Mouse (Mus musculus): Measurements from ENCODE around the gene Rab30.

The Rab30 gene

GRCm38 (mm10) chr7:92802158-92802557 is 60.8 kb downstream of the Rab30 start:
- DNase-seq: no peak

GRCm38 (mm10) chr7:92803191-92803590 is 61.8 kb downstream of the Rab30 start:
- no peak for DNase-seq

- DNase-seq: peak; percentile 56
These were observed 63.7 kb downstream of the Rab30 start for GRCm38 (mm10) chr7:92804919-92805668.

DNA sequence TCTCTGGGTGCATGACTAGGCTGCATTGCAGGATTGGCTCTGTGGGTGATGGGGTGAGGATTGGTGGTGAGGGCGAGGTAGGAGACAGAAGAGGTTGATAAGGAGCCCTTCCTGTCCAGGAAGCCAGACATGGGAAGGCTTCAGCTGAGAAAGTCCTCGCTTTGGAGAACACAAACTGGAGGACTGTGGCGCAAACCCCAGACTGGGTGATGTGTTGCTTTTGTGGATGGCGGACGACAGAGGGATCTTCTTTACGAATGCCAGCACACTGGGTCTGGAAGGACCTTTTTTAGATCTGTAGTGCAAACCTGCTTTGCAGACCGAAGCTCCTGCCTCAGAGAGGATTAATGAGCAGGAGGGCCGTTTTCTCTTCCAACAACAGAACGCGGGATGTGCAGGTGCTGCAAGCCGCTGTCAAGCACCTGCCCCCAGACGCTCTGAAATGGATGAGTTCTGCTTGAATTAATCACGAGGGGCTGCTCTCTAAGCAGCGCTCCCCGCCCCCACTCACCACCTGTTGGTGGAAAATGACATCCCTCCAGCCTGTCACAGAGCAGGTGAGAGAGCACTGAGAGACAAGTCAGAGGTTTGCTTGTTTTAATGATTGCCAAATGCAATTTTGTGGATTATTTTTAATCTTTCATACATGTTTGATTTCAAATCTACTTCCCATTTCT is 65.2 kb downstream of the Rab30 start:
- DNase-seq: peak; percentile 71

DNA sequence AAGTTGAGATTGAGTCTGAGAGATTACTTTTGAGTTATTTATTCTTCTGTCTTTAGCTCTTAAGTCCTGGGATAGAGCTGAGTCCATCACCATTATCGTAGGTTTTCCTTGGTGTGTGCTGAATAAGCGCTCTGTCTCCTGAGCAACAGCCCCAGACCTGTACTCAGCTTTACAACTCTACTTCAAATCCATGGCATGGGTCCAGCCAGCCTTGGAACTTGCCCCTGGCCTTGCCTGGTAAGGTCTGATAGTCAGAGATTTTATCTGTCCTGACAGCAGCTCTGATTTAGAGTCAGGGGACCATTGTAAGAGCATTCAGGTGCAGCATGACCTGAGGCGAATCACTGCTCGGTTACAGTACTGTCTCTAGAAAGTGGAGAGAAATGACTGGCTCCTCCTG is 66.1 kb downstream of the Rab30 start:
- peak; percentile 79 for DNase-seq

GRCm38 (mm10) chr7:92811667-92812279 is 70.4 kb downstream of the Rab30 start:
- peak; percentile 4 for DNase-seq

GRCm38 (mm10) chr7:92817242-92817641 is 75.8 kb downstream of the Rab30 start:
- DNase-seq: peak; percentile 78

DNA sequence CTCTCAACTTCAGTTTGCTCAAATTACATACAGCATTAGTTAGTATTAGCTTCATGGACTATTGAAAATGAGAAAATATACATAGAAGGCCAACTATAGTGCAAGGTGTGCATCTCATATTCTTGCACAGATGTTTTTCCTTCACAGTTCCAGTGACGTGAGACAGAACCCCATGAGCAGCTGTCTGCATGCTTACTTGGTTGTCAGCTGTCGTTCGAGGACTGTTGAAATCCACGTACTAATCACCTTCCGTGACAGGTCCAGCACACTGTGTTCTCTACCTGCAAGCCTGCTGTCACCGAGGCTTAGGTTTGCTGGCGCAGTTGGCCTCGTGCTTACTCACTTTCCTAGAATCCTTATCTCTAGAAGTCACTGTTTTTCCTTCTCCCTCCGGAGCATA is 76.5 kb downstream of the Rab30 start:
- peak; percentile 85 for DNase-seq

DNA sequence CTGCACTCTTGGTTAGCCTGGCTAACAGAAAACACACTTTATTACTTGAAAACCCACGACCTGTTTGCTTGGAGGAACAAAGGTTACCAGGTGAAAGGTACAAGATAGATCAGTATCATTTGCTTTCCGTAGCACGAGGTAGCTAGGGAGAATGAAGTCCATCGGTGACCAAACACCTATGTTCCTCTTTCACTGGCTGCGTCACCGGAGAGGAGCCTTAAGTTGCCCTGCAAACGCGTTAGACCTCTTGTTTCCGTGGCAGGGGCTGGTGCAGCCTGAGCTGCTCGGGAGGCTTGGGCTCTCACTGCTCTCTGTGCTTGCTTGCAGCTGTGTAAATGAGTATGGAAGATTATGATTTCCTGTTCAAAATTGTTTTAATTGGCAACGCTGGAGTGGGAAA is 78.3 kb downstream of the Rab30 start:
- peak; percentile 89 for DNase-seq

DNA sequence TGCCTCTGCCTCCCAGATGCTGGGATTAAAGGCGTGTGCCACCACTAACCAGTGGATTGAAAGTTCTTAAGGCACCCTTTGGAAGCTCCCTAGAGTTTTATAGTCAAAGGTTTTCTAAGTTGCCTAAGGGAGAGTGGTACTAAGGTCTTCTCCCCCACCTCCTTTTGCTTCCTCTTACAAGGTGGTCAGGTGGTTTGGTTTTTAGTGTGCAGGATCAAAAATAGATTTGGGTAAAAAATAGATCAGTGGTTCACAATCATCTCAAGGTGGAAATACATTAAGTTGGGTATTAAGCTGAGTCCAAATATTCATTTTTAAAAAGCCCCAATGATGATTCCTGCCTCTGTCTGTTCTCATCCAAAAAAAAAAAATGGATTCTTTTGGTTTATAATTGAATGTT is 79.0 kb downstream of the Rab30 start:
- DNase-seq: peak; percentile 27

DNA sequence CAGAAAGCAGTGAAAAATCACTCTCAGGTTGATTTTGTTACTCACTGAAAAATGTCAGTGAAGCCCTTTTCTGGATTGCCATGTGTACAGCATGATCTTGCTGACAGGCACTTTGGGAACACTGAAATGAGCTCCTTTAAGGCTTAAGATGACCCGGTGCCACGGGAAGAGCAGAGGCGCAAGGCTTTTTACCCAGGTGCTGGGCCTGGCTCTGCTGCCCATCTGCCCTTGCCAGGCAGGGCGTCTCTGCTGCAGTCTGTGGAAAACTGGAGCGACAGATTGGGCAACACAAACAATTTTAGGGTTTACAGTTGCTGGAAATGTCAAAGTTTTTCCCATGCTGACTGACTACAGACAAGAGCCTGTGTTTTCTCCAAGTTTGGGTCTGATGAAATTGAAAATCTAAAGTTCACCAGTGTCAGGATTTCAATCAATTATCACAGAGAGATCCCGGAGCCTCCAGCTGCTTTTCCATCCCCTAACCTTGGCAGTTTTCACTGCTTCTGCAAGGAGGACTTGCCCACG is 79.6 kb downstream of the Rab30 start:
- peak; percentile 70 for DNase-seq

GRCm38 (mm10) chr7:92821871-92822270 is 80.5 kb downstream of the Rab30 start:
- peak; percentile 19 for DNase-seq

DNA sequence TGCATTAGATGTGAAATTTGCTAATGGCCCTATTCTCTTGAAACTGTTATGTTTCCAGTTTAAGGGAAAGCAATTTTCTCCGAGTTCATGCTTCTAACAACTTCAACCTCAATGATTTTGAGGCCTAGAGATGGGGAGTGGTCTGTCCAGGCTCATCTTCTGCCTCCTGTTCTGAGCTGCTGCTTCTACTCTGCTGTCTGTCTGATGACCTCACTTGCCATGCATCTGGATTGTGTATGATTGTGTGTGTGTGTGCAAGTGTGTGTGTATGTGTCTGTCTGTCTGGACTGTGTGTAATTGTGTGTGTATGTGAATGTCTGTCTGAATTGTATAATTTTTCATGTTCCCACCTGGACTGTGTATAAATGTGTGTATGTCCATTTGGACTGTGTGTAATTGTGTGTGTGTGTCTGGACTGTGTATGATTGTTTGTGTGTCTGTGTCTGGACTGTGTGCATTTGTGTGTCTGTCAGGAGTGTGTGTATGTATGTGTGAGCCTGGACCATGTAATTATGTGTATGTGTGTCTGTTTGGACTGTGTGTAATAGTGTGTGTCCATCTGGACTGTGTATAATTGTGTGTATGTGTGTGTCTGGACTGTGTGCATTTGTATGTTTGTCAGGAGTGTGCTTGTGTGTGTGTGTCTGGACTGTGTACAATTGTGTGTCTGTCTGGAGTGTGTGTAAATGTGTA is 81.2 kb downstream of the Rab30 start:
- DNase-seq: peak; percentile 43

GRCm38 (mm10) chr7:92826248-92826647 is 84.8 kb downstream of the Rab30 start:
- DNase-seq: peak; percentile 18

DNA sequence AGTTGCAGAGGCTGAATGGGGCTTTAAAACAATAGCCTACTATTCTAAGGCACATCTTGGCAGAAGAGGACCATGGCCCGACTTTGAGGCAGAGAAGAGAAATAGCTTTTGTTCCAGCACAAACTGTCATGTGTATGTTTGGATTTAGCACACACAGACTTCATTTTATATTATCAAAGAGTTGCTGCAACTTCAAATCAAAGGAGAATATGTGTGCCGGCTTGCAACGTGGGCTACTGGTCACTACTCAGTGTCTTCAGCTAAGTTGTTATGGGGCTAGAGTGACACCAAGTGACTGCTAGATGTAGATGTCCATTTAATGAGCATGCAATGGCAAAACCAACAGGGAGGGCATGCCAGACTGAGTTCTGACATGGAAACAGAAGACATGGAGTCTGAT is 86.6 kb downstream of the Rab30 start:
- peak; percentile 58 for DNase-seq

DNA sequence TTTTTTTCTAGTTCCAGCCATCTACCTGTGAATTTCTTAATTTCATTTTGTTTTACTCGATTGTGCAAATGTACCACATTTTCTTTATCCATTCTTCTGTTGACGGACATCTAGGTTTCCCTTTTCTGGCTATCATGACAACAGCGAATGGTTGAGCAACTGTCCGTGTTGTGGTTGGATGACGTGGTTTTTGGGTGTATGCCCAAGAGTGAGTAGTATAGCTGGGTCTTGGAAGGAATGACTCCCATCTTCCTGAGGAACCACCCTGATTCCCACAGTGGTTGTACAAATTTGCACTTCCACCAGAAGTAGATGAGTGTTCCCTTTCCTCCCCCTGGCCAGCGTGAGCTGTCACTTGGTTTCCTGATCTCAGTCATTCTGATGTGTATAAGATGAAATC is 91.0 kb downstream of the Rab30 start:
- no peak for DNase-seq

DNA sequence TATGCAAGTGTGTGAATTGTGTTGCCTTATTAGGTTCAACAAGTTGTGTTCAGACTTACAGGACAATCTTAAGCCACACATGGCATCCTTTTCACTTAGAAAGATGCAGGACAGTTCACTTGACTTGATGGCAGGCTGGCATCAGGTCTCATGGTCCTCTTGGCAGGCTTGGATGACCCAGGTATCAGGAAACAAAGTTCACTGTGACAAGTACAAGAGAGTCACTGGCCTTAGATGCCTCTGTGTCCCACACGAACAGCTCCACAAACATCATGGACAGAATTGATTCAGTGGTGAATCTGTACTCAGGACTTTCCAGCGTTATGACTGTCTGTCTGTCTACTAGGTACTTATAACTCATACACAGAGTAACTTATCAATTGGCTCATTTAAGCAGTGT is 93.0 kb downstream of the Rab30 start:
- DNase-seq: no peak

GRCm38 (mm10) chr7:92836447-92836846 is 95.0 kb downstream of the Rab30 start:
- DNase-seq: no peak

DNA sequence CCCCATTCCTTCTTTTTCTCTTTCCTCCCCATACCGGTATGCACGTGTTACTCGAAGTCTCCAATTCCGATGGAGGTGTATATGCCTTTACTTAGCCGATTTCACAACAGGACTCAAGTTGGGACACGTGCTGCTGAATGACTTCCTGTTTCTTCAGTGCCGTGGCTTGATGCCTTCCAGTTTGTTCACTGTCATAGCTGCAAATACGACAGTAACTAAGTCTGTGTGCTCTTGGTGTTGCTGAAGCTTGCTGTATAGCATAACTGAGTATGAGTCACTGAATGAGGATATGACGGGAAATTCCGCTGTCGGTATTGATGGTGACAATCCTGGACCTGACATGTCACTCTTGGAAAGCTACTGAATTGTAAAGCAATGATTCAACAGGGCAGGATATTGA is 95.8 kb downstream of the Rab30 start:
- no peak for DNase-seq

DNA sequence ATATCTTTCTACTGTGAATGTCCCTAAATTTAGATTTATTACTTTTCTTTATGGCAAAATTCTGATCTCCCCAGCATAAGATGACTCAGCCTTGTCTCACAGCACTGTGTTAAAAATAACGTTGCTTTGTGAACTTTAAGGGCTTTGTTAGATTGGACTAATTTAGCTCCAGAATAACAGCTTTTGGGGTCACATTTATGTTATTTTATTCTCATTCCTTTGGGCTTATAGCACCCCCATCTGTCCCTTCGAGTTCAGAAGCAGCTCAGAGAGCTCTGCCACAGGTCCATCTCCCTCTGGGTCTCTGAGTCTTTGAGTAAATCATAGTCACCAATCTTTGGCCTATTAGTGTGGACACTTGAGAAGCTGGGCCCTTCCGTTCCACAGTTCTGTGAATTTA is 96.5 kb downstream of the Rab30 start:
- no peak for DNase-seq

- no peak for DNase-seq
These were observed 100.9 kb downstream of the Rab30 start for GRCm38 (mm10) chr7:92842254-92842653.

DNA sequence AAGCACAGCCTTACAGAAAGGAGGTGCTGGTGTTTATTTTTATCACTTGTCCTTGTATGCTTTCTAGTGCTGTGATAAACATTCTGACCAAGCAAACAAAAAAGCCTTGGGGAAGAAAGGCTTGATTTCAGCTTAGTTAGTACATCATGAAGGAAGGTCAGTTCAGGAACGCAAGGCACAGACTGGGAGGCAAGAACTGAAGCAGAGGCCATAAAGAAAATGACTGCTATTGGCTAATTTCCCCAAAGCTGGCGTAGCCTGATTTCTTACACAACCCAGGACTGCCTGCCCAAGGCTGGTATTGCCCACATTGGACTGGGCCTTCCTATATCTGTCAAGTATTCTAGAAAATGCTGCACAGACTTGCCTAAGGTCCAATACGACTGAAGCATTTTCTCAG is 106.8 kb downstream of the Rab30 start:
- no peak for DNase-seq

- DNase-seq: no peak
These were observed 125.1 kb downstream of the Rab30 start for GRCm38 (mm10) chr7:92866526-92866925.
